Comparison of ENCODE assay signal across 7 mouse cellular contexts in the genomic region with DNA sequence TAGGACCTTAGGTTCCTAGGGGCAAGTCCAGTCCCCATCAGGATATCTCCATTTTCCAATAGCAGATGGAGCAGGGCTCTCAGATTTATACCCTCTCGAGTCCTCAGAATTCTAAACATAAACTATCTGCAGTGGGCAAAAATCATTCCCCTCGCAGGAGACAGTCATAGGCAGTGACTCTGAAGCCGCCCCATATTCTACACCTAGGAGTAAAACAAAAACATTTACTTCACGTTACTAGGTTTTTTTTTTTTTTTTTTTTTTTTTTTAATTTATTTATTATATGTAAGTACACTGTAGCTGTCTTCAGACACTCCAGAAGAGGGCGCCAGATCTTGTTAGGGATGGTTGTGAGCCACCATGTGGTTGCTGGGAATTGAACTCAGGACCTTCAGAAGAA. TPM values are rescaled to one million over a fixed set of nuclear protein-coding genes. Genes with fewer than 3 reads are reported as not detected.
A peak's percentile ranks its signal among the peaks of the same experiment; 100 is the strongest.
DNase-seq lines count a peak whose midpoint lies in the region; ATAC-seq and TF ChIP-seq lines count a peak whose summit lies in the region.
"Not testable (repeated sequence)": the region's sequence is repeated elsewhere in the genome, so short reads cannot be mapped to it uniquely, and the experiment has no call there.

No protein-coding gene starts in this region.

- not testable (repeated sequence) for ATAC-seq in liver, embryonic 14.5 days (ENCODE audit: insufficient read depth)

- TF ChIP-seq POLR2A in ES-Bruce4 (IDR thresholded peaks at IDR 0.05; ENCODE audit: insufficient read depth, low read length); MEL (IDR thresholded peaks at IDR 0.05; ENCODE audit: control insufficient read depth in 1 of 2, insufficient read depth in 1 of 2, low read depth in 1 of 2, low read length in 2 of 2, poor library complexity in 1 of 2): not testable (repeated sequence)

- DNase-seq in ES-E14 (ENCODE audit: low read depth, low spot score); MEL (ENCODE audit: low read depth, low spot score); layer of hippocampus, adult 2 months (ENCODE audit: low spot score in 2 of 2); liver, embryonic 14.5 days (ENCODE audit: low read depth in 3 of 3, low spot score in 3 of 3): not testable (repeated sequence)
- peak; percentile 24 for DNase-seq in heart, adult 11 months

- H3K27ac ChIP-seq in ES-Bruce4 (ENCODE audit: insufficient read depth, low read length), result peak overlapping the region; percentile 20
- not testable (repeated sequence) for H3K27ac ChIP-seq in ES-E14 (ENCODE audit: insufficient read depth, low read depth, low read length, poor library complexity, severe bottlenecking); MEL (ENCODE audit: control insufficient read depth, low read depth, low read length); layer of hippocampus, adult 2 months; liver, embryonic 14.5 days

- not testable (repeated sequence) for H3K9me3 ChIP-seq in E14TG2a.4 (ENCODE audit: low read length); ES-Bruce4 (replicated peaks; ENCODE audit: control insufficient read depth, insufficient read depth, low read length, poor library complexity, severe bottlenecking); ES-E14 (ENCODE audit: control insufficient read depth, insufficient read depth, low read depth, low read length); MEL (replicated peaks; ENCODE audit: insufficient read depth, low read length); liver, embryonic 14.5 days (ENCODE audit: control insufficient read depth, low read length)

- not testable (repeated sequence) for TF ChIP-seq EP300 in ES-Bruce4 (IDR thresholded peaks at IDR 0.05; ENCODE audit: insufficient read depth, low read depth, low read length); MEL (IDR thresholded peaks at IDR 0.05; ENCODE audit: low read depth in 1 of 2, low read length in 2 of 2); liver, embryonic 14.5 days (IDR thresholded peaks at IDR 0.05; ENCODE audit: low read depth)

- H3K79me2 ChIP-seq in MEL (ENCODE audit: control insufficient read depth, insufficient read depth, low read length, poor library complexity), result peaks cover 72% of the 10 kb centered on the region

- WGBS in liver, embryonic 14.5 days (ENCODE audit: insufficient replicate concordance), result 89% methylated on average over 4 of the region's 5 CpGs

- in situ Hi-C loops in ES-E14 (cut with MboI; ENCODE audit: low sequenced_read_pairs in 2 of 2, unreplicated experiment in 2 of 2), result not testable (repeated sequence)

- TF ChIP-seq CTCF in E14TG2a.4 (conservative IDR thresholded peaks at IDR 0.05; ENCODE audit: low read length), result peak; percentile 13; the same call in 1 of the 2 replicates
- not testable (repeated sequence) for TF ChIP-seq CTCF in ES-Bruce4 (IDR thresholded peaks at IDR 0.05; ENCODE audit: low read depth, low read length); MEL (IDR thresholded peaks at IDR 0.05 in 2 of 3, conservative IDR thresholded peaks at IDR 0.05 in 1 of 3; ENCODE audit: control insufficient read depth in 1 of 3, insufficient read depth in 1 of 3, low read depth in 2 of 3, low read length in 3 of 3, poor library complexity in 1 of 3, severe bottlenecking in 1 of 3)
- peak; percentile 13; the same call in 1 of the 2 replicates for TF ChIP-seq CTCF in layer of hippocampus, adult 2 months (conservative IDR thresholded peaks at IDR 0.05)
- 0 out of 2 replicates have a peak, but pooled peaks have one; percentile 4 for TF ChIP-seq CTCF in liver, embryonic 14.5 days (IDR thresholded peaks at IDR 0.05; ENCODE audit: low read depth)

- H3K27me3 ChIP-seq in E14TG2a.4 (ENCODE audit: insufficient read depth, low read length); ES-Bruce4 (ENCODE audit: control insufficient read depth, insufficient read depth, low read length, poor library complexity, severe bottlenecking); MEL (ENCODE audit: control insufficient read depth in 1 of 2, insufficient read depth in 2 of 2, low read length in 2 of 2); liver, embryonic 14.5 days (ENCODE audit: control insufficient read depth, insufficient read depth, low read length): not testable (repeated sequence)

- 0 out of 2 replicates have a peak overlapping the region, but pooled peaks have one; percentile 29 for H3K9ac ChIP-seq in ES-Bruce4 (ENCODE audit: low read depth, poor library complexity, severe bottlenecking)
- H3K9ac ChIP-seq in ES-E14 (ENCODE audit: insufficient read depth, low read depth, low read length, poor library complexity, severe bottlenecking); MEL (ENCODE audit: control insufficient read depth, low read depth, low read length, poor library complexity, severe bottlenecking); liver, embryonic 14.5 days (replicated peaks): not testable (repeated sequence)

- H3K36me3 ChIP-seq in E14TG2a.4 (ENCODE audit: insufficient read depth, low read length), result peaks cover 95% of the 10 kb centered on the region
- peaks cover 75% of the 10 kb centered on the region for H3K36me3 ChIP-seq in ES-Bruce4 (ENCODE audit: control insufficient read depth, insufficient read depth, low read length, poor library complexity, severe bottlenecking)
- peaks cover 12% of the 10 kb centered on the region for H3K36me3 ChIP-seq in ES-E14 (ENCODE audit: control insufficient read depth, insufficient read depth, low read length, poor library complexity, severe bottlenecking)
- peaks cover 34 to 58% of the 10 kb centered on the region in 2 experiments for H3K36me3 ChIP-seq in MEL (ENCODE audit: control insufficient read depth in 1 of 2, insufficient read depth in 2 of 2, low read length in 2 of 2)
- H3K36me3 ChIP-seq in liver, embryonic 14.5 days (replicated peaks; ENCODE audit: control insufficient read depth, insufficient read depth, low read depth), result peaks cover 48% of the 10 kb centered on the region

- H3K4me1 ChIP-seq in E14TG2a.4 (replicated peaks; ENCODE audit: low read depth, low read length), result peaks cover 91% of the 10 kb centered on the region
- not testable (repeated sequence) for H3K4me1 ChIP-seq in ES-Bruce4 (ENCODE audit: control insufficient read depth, insufficient read depth, low read length); ES-E14 (ENCODE audit: control insufficient read depth in 2 of 2, insufficient read depth in 2 of 2, low read length in 2 of 2, poor library complexity in 1 of 2); MEL (ENCODE audit: control insufficient read depth in 1 of 2, insufficient read depth in 2 of 2, low read length in 2 of 2); liver, embryonic 14.5 days (replicated peaks; ENCODE audit: control insufficient read depth in 2 of 2, insufficient read depth in 2 of 2, low read length in 1 of 2)

- TF ChIP-seq RAD21 in MEL (IDR thresholded peaks at IDR 0.05; ENCODE audit: low read depth, low read length), result not testable (repeated sequence)

- not testable (repeated sequence) for H3K4me2 ChIP-seq in liver, embryonic 14.5 days (ENCODE audit: low read depth)

- H3K4me3 ChIP-seq in E14TG2a.4 (replicated peaks; ENCODE audit: low read length); ES-Bruce4 (ENCODE audit: low read depth, low read length); ES-E14 (ENCODE audit: insufficient read depth in 1 of 2, low read depth in 1 of 2, low read length in 2 of 2, poor library complexity in 1 of 2, severe bottlenecking in 1 of 2); MEL (ENCODE audit: control insufficient read depth in 1 of 2, insufficient read depth in 1 of 2, low read depth in 2 of 2, low read length in 2 of 2); layer of hippocampus, adult 2 months; liver, embryonic 14.5 days (ENCODE audit: insufficient read depth in 1 of 2, low read depth in 2 of 2, low read length in 2 of 2): not testable (repeated sequence)

TF ChIP-seq in ES-E14, 5 proteins besides CTCF, POLR2A, EP300 and RAD21:
- peak; percentile 81 for TF ChIP-seq ZNF384 (IDR thresholded peaks at IDR 0.05; ENCODE audit: low read depth, low read length)

TF ChIP-seq in MEL, 35 proteins besides CTCF, POLR2A, EP300 and RAD21:
- peak; percentile 10; the same call in 1 of the 2 replicates for TF ChIP-seq TBP (IDR thresholded peaks at IDR 0.05; ENCODE audit: low read depth, low read length)
- TF ChIP-seq TAL1 (IDR thresholded peaks at IDR 0.05; ENCODE audit: low read length), result peak; percentile 15; the same call in 1 of the 2 replicates
- TF ChIP-seq ZNF384 (IDR thresholded peaks at IDR 0.05; ENCODE audit: low read depth, low read length), result peak; percentile 65
TF ChIP-seq in MEL: peak in this region for 3; not testable (repeated sequence) for 32.

RNA-seq across cellular contexts. Expression of gene Pum1, which starts 19.9 kb away (rescaled TPM):
- polyA plus RNA-seq in ES-Bruce4 (2011; ENCODE audit: insufficient read depth, insufficient read length, low read depth, missing spikeins) (111 and 125 TPM in 2 replicates), MEL (2012; ENCODE audit: insufficient read depth in 1 of 2, insufficient read length in 2 of 2, low read depth in 1 of 2, low replicate concordance in 2 of 2, missing spikeins in 1 of 2) (10 to 100 TPM; 36.1 to 46.2 TPM)
- total RNA-seq in ES-E14 (2012; rRNA removed) (101 and 126 TPM in 2 replicates), MEL (2012; rRNA removed) (31.9 and 35.8 TPM in 2 replicates)
- 100 to 1,000 TPM; 122 to 125 TPM for total RNA-seq in layer of hippocampus, adult 2 months (2021)
- 15.2 and 17.9 TPM in 2 replicates for polyA plus RNA-seq in liver, embryonic 14.5 days (2012; rRNA removed)
- polyA plus RNA-seq in liver, embryonic 14.5 days (2014; fragmentation: Nextera tagmentation; extraction: Ambion mirVana), result 23.1 and 26.8 TPM in 2 replicates
